Mouse (Mus musculus): ENCODE measurements around the gene Adora2a.

- TF ChIP-seq POLR2A (IDR thresholded peaks at IDR 0.05; ENCODE audit: insufficient read depth, low read depth, low read length) (no peak), CTCF (IDR thresholded peaks at IDR 0.05) (no peak)
These were observed 11.6 kb downstream of the Adora2a start for GRCm38 (mm10) chr10:75328201-75328704.

All from heart, adult 2 months (tissue).